Mouse (Mus musculus): Measurements from ENCODE around the gene Dse. TPM values are rescaled to one million over a fixed set of nuclear protein-coding genes. Genes with fewer than 3 reads are reported as not detected.

The Dse gene
- polyA plus RNA-seq, 3 experiments from 2014 or later = 1.0 to 3.3 (median 2.4) TPM

DNA sequence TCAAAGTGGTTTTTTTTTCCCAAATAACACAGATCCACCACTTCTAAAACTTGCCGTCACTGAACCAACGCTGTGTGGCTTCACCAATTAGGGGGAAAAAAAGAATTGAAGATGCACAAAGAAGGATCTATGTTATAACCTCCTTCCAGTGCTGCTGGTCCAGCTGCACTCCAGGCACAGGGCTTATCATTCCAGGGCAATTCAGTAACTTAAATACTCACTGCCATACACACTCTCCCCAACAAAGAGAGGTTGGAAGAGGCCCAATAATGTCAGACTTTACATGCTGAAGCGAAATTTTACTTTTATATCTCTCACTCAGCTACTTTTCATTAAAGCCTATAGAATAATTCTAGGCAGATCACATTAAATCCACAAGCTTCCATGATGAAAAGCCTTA lies 8.9 kb downstream of the Dse start:
- no peak for ATAC-seq

DNA sequence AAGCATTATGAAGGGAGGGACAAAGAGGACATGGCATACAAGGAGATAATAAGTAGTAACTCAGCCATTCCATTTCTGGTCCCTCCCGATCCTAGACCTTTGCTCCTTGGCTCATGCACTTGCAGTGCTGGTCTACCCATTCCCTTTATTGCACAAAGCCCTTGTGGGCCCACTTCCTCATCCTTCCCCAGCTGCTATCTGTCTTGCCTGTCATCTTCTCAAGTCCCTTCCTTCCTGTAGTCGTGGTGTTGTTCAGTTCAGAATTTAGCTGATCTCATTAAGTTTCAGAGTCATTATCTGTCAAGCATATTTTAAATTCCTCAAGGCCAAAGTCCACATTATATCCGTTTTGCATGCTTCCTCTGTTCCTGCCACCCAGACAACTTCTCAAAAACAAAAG lies 9.5 kb downstream of the Dse start:
- peak; percentile 66 for ATAC-seq

DNA sequence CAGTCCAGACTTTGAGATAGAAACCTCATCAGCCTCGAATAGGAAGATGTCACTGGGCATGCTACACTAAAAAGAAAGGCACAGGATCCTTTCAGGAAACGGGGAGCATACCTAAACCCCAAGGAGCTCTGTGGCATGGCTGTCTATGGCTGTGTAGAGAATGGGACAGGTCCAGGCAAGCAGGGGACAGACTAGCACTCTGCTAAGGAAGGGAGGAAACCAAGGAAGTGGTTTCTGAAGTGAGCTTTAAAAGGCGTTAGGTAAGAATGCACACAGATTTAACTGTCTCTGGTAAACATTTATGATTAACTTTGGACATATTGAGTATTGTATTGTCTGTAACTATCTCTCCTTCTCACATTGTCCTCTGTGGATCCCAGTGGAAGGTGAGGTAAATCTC lies 10.2 kb downstream of the Dse start:
- peak; percentile 54 for ATAC-seq

DNA sequence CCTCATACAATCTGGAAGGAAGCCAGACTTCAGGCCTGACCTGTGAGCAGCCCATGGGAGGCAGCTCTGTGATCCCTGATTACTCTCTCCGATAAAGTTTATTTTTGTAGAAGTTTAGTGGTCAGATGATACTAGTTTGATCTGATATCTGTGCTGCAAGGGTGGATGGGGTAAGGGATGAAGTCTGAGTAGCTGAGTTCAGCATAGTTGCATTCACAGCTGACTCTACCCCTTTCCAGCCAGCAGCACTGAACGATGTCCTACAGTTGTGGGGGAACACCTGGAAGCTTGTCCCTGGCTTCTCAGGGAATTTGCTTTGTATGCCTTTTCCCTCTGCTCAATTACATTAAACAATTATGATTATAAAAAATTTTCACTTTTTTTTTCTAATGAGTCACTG lies 12.6 kb downstream of the Dse start:
- ATAC-seq = no peak

DNA sequence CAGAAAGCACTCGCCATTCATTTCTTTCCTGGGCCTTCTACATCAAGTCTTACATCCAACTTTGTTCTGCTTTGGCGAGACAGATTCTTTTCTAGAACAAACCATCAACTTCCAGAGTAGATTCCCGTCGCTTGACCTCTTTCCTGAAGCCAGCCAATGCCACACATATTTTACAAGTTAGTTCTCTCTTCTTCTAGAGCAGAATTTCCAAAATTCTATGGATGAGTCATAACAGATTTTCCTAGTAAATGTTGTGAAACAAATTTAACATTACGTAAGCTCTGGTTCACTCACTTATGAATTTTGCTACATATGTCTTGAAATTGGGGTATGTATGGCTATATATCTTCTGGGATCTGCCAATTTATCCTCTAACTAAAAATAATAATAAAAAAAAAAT lies 13.0 kb downstream of the Dse start:
- ATAC-seq = no peak

DNA sequence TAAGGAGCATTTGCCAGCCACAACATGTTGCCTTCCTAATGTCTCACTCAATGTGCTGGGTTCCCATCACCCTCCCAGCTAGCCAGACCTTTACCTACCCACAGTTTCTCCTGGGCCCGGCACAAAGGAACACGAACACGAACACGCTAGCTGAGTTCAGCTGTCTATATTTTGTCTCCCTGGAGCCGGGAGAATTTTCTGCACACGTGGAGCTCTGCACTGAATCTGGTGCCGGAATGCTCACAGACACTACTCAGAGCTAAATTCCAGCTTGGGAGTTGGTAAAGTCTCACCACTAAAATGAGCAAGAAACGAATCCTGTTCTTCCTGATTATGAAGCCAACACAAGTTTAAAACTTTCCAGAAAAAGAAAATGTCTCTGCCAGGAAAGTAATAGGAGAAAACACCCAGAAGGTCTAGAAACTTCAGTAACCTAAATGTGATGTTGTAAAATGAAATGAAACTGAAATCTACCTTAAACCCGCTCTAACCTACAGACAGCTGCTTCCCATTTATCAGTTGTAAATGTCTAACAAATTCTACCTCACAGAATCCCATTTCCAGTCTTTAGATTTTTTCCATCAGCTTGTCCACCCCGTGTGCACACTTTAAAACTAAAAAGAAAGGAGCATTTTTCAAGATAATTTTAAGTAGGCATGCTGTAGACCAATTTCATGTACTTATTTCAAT lies 20.8 kb downstream of the Dse start:
- ATAC-seq = no peak

DNA sequence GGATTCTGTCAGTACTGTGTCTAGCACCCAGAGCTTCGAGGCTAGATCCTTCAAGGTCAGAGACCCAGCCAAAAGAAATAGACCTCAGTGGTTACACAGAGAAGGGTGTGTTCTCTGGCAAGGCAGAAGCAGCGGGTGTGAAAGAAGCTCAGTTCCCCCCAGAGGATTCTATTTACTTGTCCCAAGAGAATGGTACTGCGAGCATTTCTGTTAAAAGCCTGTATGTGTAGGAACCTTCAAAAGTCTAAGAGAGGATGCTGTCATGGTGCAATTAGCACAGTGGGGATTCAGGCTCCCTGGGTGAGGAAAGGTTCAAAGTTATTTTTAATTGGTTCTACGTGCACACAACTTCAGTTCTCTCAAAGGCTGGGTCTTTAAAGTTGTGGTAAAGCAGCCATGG lies 22.0 kb downstream of the Dse start:
- ATAC-seq = no peak

DNA sequence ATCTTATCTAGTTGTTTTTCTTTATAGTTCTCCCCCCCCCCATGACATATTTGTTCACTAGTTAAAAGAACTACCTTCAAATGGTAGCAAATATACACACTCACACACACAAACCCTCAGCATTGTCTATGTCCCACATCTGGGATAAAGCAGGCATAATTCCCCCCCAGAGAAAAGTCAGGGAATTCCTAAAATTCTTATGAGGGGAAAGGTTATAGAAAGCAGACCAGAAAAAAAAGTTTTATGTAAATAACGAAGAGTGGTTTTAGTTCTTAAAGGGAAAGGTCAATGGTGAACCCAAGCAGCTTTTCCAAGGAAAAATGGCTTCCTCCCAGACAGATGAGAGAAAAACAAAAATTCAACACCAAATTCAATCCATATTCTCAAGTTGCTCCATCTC lies 22.6 kb downstream of the Dse start:
- ATAC-seq = no peak

DNA sequence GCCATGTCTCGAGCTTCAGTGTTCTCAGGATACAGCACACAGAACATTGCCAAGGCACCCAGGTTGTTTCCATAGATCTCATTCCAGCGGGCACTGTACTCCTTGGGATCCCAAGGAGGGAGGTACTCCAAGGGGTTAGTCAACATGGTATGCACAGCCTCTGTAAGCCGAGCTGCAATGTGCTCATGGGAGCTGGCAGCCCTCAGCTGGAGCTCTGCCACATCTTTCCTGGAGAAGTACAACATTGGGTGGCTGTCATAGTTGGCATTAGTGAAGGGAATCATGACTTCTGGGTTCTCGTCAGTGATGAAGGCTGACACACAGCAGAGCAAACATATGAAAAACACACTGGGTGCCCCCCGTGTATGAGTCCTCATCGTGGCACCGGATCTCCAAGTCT lies 23.8 kb downstream of the Dse start:
- ATAC-seq = no peak

DNA sequence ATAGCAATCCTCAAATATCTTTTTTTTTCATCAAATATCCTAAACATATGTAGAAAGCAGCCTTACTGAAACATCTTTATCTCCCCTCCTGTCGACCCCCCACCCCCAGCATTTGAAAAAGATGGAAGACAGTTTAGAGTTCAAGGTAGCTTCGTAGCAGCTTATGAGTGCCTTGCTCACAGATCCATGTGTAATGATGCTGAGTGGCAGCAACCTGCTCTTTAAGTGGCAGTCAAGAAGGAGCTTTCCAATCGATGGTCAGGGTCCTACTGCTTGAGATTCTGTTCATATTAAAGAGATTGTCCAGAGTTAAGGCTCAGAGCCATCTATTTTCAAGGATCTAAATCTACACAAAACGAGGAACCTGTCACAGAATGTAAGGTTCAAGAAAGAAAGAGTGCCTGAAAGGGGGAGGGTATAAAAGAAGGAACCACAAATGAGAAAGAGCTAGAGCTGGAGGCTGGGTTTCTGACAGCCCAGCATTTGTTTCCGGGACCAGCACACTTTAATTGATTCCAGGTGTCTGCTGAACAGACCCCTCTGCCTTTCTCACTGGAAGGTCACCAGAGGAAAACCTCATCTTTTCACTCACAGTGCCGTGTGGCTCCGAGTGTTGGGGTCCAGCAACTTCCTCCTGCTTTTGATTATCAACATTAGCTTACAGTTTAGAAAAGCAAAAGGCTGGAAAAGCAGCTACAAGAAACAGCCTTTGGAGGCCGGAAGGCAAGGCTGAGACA lies 31.5 kb downstream of the Dse start:
- no peak for ATAC-seq

DNA sequence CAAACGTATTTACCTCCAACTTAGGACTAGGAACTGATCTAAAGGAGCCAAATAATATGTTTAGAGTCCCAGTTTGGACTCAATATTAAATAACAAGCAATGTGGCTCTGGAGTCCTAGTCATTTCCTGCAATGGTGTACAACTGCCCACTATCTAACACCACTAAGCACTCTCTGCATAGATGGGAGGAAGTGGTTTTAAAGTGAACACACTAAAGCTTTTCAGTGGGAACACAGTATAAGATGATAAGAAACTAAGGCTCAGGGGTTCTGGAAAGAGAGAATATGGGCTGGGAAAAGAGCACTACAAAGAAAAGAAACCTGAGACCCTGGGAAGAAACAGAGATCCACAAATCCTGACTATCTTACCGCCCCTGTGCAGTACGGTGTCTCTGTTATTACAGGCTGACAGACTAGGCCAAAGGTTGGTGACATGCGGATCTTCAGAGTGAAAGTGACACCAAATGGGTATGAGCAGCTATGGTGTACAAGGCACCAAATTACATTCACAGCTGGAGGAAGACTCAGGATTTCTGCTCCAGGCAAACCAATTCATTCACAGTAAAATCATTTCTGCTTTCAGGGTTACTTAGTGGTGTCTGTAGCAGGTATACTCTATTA lies 34.7 kb downstream of the Dse start:
- peak; percentile 62 for ATAC-seq

DNA sequence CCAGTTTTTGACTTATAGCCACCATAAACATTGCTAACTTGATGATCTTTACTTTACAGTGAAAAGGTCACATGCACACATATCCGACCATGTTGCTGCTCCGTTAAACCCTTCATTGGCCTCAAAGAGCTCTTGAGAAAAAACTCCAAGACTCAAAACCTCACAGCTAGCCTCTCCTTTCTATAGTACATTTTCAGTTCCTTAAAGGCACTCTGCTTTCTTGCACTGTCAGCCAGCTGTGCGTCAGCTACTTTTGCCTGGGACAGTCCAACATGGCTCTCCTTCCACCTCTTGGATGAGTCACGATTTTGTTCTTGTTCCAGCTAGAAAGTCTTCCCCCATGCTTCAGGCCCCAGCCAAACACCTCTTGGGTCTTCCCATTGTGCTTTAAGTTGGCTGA lies 35.9 kb downstream of the Dse start:
- ATAC-seq = no peak

DNA sequence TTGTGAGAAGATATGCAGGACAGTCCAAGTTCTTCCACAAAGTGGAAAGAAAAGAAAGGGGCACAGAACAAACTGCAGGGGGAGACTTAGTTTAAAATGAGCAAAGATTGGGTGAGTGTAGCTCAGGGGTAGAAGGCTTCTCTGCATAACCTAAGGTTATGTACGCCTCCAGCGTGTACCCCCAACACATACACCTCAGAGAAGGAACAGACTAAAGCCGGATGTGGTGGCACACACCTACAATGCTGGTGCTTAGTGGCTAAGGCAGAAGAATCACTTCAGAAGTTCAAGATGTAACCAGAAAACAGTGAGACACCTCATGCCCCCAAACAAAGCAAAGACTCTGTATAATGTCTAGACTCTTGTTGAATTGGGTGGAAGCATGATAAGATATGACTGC lies 36.3 kb downstream of the Dse start:
- peak; percentile 91 for ATAC-seq

DNA sequence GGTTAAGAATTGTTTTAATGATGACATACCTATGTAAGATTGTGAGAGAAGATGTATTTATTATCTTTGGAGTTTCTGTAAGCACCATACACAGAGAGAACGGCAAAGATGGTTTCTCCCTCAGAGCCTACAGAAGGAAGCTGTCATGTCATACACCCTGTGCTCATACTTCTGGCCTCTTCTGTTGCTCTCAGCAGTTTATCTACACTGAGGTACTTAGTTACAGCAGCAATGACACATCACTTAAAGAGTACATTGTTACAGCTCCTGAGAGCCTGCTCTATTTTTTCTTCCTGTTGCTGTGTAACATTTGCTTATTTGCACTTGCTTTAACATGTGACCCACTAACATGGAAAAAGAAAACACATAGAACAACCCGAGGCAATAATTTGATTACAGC lies 40.5 kb downstream of the Dse start:
- no peak for ATAC-seq

DNA sequence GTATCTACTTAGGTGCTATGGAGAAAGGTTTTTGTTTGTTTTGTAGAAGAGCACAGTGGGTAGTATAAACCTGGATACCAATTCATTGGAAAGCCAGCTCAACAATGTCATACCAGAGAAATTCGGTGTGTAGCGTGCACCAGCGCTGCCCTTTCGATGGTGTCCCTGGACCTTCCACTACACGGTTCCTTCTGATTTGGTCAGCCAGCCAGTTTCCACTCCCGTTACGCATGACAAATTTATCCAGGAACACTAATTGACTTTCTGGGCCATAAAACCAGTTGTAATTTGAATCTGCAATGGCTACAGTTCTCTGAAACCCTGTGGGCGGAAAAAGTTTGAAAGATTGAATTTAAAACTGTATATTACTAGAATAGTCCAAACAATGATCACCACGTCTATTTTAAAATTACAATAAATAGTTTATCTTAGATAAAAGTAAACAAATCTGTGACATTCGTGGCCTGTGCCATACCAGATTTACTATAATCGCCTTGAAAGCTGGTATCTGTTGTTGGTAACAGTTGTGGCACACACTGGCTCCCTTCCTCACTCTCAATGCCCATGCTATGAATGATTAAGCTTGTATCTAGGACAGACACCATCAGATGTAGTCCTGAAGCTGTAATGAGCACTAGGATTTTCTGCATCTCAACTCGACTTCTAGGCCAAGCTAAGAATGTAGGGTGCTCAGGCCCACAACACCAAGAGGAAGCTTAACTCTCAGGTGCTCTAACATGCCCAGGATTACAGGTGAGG lies 51.5 kb downstream of the Dse start:
- no peak for ATAC-seq

DNA sequence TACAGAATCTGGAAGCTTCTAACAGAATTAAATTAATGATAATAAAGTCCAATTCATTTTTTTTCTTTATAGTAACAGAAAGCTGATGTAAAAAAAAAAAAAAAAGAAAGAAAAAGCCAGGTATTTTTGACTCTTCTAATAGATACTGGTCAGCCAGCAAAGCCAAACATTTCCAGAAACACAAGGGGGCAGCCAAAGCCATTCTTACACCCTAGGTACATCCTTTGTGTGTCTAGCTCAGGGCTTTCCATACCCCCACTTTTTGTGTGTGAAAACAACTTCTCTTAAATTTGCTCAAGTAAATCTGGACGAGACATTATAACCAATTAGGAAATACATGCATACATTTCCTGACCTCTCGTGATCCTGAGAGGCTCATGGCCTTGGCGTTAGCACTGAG lies 55.7 kb downstream of the Dse start:
- ATAC-seq = no peak

DNA sequence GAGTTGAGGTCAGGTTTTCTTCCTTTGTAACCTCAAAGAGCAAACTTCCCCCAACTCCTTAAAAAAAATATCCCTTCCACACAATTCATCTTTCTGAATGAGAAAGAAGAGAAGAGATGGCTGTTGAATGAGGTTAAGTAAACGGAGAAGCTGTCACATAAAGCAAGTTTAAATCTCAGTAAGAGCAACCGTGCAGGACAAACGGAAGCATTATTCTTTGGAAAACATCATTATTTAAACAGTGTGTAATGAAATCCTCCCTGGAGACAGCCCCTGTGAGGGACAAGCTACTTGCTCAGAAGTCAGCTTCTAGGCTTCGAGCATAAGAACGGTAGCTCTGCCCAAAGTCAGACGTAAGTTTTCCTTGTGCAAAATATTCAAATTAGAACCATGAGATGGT lies 57.1 kb downstream of the Dse start:
- no peak for ATAC-seq

DNA sequence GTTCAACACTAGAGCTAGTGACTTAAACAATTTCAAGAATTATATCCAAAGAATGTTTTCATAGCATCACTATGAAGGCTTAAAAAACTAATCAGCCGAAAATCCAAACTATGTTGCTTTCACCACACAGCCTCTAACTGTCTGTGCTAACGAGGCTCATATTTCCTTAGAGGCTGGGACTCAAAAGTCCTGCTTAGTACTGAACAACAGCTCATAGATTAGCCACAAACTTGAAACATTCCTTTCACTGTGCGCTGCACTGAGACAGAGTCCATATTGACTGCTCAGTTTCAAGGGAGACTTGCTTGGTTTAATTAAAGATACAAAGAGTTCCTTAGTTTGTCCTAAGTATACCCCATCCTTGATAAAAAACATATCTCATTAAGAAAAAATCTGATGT lies 57.7 kb downstream of the Dse start:
- no peak for ATAC-seq

DNA sequence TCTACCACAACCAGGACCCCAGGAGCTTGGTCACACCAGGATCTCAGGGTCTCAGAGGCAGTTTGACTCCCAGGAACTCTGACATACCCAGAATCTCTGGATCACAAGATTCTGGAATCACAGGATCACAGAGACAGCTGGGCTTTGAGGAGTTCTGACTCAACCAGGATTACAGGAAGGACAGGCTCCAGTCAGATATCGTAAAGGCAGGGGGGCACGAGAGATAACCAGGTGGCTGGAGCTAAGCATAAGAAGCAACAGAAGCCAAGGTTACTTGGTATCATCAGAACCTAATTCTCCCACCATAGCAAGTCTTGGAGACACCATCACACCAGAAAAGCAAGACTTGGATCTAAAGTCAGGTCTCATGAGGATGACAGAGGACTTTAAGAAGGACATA lies 65.8 kb downstream of the Dse start:
- ATAC-seq = no peak

DNA sequence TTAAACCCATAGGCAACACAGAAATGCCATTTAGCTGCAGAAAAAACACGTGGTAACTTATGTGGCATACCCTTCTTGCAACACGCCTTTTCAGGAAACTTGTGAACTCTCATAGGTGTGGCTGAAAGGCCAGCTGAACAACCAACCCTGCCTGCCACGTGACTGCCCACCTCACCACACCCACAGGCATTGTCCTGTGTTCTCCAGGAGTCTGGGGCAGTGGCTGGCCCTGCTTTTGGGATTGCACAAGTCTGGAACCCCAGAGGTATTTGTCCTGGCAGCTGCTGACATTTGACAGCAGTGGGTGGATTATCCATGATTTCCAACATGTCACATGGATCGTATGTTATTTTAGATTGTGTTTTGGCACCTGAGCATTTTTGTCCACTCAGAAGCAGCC lies 67.7 kb downstream of the Dse start:
- ATAC-seq = no peak

DNA sequence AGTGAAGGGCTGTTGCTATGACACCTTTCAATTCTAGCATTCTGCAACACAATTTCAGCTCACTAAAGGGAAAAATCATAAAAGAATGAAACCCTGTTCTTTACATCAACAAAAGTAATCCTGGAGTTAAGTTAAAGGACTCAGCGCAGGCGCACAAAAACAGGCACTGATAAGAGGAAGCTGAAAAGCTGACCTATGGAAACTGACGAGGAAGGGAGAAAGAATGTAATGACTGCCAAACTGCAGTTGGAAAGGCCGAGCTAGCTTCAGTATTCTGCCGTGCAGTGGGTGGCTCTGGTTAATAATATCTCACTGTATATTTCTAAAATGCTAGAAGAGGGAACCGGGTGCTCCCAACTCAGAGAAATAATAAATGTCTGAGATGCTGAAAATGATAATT lies 69.5 kb downstream of the Dse start:
- no peak for ATAC-seq

DNA sequence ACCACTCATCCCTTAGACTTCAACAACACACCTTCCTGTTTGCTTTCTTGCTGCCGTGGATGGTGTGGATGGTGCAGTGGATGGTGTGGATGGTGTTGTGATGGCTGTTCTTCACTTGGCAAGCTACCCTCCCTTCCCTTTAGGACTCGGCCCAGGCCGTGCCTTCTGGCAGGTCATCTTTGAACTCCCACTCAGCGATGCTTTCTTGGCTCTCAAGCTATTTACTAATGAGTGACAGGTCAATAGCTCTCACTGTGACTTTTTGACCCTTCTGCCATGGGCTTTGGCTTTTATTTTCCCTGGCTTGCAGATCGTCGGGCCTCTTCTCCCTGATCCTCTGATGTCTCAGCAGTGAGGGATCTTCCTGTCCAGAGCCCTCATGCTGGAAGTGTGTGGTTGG lies 71.1 kb downstream of the Dse start:
- no peak for ATAC-seq

DNA sequence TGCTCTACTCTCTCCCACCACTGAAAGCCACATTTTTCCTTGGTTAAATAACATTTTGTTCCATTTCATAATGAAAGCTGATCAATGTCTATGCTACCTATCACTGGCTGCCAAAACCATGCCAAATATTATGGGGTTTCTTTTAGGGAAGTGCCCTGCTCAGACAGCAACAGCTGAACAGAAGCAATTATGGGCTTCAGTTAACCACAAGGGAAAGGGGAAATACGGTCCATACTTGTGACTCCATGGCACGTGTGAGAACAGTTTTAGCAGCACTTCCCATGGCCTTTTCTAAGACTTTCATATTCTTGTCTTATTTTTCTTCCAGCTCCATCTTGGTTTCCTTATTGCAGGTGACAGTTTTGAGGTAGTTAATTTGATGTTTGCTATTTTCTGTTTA lies 76.2 kb downstream of the Dse start:
- ATAC-seq = no peak

DNA sequence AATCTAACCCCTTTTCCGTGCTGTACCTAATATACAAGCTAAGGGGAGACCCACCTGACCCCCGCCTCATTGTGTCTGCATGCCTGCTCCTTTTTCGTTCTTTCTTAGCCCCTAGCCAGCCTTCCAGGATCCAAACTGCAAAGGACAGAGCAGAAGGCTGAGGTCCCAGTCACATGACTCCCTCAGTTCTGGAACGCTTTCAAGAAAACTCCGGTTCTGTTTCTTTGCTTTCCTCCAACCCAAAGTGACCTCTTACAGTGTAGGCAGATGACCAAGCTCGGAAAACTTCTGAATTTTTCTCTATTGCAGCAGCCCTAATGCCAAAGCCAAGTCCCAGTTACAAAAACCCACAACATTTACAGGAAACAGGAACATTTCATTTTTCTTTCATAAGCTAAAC lies 79.1 kb downstream of the Dse start:
- ATAC-seq = no peak
